Mouse (Mus musculus) NIH3T3 (cell line): ENCODE results near the gene Erich4.

Experiments used
- DNase-seq: peaks from one replicate; pipeline ENCODE4 v3.0.0-alpha.2; 2012; ENCODE audit warnings: low read depth

The Erich4 gene

DNA sequence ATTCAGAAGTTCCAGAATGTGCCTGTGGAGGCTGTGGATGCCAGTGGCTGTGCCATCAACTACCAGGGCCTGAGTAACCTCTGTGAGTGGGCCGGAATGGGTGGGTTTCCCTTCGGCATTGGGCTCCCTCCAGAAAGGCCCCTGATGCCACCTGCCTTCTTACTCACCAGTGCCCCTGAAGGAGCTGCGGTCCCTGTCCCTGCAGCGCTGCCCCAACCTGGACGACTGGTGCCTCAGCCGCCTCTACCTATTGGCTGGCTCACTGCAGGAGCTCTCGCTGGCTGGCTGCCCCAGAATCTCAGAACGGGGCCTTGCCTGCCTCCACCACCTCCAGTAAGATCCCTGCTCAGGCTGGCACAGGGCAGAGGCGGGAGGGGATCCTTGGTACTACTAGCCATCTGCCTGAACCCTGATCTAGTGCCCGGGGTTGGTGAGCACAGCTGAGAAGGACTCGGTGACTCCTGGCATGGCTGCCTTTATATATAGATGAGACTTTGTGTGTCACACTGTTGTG lies 8.2 kb upstream of the Erich4 start:
- no peak for DNase-seq

- no peak for DNase-seq
Measured at GRCm38 (mm10) chr7:25620751-25621150, 5.1 kb upstream of the Erich4 start.

GRCm38 (mm10) chr7:25620101-25620500 lies 4.4 kb upstream of the Erich4 start:
- DNase-seq: no peak

DNA sequence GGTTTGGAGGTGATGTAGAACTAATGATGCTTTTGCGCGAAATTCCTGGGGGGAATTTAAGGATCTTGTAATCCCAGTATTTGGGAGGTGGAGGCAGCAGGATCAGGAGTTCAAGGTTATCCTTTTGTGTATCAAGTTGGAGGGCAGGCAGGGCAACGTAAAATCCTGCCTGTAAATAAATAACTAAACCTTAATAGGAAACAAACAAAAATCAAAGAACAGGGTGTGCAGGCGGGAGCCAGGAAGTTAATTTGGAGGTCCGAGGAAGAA lies 4.0 kb upstream of the Erich4 start:
- DNase-seq: no peak

DNA sequence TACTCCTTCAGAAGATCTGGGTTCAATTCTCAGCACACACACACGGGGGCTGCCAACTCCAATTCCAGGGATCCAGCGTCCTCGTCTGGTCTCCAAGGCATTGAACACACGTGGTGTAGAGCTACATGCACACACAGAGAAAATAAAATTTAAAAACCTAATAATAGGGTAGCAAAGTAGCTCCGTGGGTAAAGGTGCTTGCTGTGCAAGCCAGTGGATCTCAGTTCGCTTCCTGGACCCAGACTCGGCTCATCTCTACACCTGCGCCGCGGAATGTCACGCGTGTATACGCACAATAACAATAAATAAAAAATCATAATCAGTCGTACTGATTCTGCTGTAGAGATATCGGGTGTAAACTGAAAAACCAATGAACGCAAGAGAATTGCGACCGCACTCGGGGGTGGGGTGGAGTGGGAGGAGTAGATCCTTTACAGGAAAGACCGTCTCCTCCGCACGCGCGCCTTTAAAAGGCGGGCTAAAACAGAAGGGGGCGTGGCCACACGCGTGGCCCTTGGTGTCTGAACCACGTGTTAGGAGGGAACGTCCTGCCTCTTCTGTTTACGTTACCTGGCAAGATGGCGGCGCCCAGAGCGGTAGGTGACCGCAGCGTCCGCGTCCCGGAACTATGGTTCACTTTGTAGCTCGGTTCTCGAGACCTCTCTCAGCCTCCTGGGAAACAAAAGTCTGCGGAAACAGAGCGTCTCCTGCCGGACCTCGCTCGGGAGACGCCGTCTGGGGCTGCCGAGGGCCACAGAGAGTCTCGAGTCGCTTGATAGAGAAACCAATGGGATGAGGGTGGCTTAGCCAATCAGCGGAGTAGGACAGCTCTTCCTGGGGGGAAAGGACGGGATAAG lies 3.4 kb upstream of the Erich4 start, which contains the start of gene Dmac2:
Dmac2 (plus strand) TSS at position 550 of the 857 bp plus-strand sequence.
- peak; percentile 96 for DNase-seq

DNA sequence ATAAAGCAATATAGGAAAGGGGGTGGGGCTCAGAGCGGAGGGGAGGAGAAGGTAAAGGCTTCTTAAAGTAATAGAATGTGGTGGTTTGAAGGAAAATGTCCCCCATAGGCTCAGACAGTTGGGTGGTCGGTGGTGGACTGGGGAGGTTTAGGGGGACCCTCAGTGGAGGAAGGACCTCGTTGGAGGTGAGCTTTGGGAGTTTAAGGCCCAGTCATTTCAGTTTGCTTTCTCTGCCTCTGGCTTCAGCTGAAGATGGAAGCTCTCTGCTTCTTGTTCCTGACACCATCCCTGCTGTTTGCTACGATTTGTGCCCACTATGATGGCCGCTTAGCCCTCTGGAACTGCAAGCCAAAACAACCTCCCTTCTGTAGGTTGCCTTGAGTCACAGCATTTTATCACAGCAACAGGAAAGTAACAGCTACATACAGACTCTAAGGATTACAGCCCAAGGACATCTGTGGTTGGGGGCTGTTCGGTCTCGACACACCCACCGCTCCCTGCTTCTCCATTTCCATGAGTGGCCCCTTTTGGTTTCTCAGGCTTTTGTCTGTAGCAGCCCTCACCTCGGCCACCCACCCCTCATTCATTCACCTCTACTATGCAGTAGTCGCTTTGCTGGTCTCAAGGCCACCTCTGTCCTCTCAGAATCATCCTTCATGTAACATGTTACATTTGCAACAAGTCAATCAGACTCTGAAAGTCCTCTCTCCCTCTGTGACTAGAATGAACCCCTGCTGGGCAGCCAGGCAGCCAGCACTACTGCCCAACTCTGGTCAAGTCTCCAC lies 1.9 kb upstream of the Erich4 start:
- no peak for DNase-seq

DNA sequence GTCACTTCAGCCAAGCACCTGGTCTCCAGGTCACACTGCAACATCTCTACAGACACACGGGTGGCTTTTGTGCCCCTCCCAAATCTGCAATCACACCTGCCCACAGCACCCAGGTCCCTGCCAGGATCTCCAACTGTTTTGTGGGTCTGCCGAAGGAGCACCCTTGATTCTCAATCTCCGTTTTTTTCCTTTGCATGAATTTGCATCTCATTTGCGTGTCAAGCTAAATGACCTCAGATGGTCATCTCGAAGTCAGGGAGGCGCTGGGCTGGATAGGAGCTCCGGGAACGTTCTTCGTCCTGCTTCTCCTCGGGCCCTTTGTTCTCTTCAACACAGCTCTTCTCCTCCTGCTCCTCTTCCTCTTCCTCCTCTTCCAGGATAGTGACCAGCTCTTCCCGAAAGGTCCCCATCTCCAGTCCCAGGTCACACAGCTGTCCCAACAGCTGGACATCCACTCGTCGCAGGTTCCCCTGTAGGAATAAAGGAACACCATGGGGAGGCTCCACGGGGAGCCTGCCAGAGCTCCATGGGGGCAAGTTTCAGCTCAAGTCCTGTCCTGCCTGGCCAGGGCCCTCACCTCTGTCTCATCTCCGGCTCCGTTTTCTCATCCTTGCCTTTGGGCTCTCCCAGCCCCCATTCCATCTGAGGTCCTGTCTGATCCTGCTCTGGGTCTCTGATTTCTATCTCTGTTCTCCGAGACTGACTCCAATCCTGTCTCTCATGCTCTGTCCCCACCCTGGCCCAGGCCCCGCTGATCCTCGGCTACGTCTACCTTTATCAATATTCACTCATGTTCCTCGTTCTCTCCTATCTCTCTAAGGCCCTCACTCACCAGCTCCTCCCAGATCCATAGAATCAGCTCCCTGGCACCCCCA lies 624 bp downstream of the Erich4 start:
- no peak for DNase-seq

DNA sequence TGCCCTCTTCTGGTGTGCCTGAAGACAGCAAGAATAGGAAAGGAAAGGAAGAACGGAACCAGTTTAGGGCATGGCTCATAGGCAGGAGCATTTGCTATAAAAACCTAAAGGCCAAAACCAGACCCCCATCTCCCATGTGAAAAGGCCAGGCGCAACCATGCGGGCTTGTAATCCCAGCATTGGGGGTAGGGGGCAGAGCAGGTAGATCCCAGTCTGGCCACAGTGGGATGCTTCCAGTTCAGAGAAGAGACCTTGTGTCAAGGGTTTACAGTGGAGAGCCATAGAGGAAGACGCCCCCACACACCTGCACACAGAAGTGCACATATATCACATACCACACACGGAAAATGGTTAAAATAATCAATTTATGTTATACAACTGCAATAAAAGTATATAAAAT lies 1.6 kb downstream of the Erich4 start:
- DNase-seq: no peak

DNA sequence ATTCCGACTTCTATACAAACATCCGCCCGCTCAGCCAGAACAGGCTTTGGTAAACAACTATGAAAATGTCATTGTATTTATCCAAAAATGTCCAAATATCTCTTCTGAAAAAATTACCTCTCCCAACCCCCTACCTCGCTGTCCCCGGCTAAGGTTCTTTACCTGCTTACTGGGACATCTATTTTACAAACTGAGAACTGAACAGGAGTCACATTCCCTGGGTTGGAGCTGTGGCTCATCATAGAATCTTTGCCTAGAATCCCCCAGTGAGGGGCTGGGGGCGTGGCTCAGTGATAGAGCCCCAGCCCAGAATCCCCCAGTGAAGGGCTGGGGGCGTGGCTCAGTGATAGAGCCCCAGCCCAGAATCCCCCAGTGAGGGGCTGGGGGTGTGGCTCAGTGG lies 4.2 kb downstream of the Erich4 start:
- no peak for DNase-seq

DNA sequence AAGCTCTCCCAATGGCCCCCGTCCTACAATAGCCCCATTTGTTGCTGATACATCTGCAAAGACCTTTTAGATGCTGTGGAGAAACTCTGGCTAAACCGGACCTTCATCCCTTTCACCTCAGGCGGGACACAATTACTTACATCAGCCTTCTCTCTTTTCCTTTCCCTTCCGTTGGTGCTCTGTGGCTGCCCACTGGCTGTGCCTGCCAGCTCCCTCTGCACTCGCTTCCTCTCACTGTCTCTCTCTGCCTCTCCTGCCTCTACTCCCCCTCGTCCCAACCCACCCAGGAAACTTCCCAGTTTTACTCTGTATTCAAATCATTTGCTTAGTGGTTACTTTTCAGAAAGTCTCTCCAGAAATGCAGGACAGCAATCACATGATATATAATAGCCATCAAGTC lies 5.6 kb downstream of the Erich4 start:
- no peak for DNase-seq

DNA sequence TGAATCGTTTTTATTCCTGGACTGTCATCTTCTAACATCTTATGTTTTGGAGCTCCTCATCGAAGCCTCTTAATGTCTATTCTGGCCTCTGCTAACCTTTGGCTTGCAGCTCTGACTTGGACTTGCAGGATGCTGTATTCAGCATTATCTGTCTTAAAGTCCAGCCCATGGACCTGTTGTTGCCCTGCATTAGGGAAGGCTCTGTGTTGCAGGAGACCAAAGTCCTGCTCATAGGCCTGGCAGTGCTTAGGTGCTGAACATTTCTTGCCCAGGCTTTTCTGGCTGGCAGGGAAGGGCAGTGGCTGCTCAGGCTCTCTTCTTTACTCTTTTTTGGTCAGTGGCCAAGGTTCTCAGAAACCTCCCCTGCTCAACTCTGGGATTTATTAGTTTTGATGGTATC lies 8.5 kb downstream of the Erich4 start:
- DNase-seq: no peak

DNA sequence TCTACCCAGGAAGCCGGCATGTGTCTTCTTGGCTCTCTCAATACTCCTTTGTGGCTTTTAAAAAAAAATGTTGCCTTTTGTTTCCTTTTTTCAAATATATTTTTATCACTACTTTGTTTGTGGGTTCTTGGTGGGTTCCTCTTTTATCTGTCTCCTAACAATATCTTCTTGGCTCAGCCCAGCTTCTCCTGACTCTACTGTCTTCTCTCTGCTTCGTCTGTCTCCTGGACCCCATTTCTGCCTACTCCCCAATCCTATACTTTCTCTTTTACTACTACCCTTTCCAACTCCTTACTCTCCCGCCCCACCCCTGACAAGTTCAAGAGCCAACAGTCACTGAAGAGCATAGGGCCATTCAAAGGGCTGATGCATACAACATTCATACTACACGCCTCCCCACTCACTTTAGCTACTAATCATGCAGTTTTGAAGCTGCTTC lies 9.0 kb downstream of the Erich4 start:
- DNase-seq: no peak

GRCm38 (mm10) chr7:25601346-25601745 lies 14.3 kb downstream of the Erich4 start:
- DNase-seq: no peak

GRCm38 (mm10) chr7:25600666-25601065 lies 15.0 kb downstream of the Erich4 start:
- DNase-seq: no peak

GRCm38 (mm10) chr7:25599663-25600062 lies 16.0 kb downstream of the Erich4 start:
- peak; percentile 86 for DNase-seq

DNA sequence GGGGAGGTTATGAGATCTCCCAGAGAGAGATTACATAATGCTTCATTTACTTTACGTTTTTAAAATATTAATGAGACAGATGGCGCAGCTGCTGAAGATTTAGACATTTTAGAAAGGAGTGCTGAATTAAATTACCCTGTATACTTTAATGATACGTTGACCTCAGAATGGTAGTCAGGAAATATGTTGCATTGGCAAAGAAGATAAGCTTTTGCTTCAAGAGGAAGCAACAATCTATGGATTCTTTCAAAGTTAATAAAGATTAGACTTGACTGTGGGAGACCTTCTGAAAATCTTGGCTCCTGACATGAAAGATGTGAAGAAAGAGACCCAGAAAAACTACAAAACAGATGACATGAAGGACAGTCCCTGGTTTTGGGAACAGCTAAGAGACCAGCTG lies 21.8 kb downstream of the Erich4 start:
- no peak for DNase-seq

GRCm38 (mm10) chr7:25591226-25591625 lies 24.5 kb downstream of the Erich4 start:
- no peak for DNase-seq

GRCm38 (mm10) chr7:25585351-25586204 lies 30.1 kb downstream of the Erich4 start:
- no peak for DNase-seq

DNA sequence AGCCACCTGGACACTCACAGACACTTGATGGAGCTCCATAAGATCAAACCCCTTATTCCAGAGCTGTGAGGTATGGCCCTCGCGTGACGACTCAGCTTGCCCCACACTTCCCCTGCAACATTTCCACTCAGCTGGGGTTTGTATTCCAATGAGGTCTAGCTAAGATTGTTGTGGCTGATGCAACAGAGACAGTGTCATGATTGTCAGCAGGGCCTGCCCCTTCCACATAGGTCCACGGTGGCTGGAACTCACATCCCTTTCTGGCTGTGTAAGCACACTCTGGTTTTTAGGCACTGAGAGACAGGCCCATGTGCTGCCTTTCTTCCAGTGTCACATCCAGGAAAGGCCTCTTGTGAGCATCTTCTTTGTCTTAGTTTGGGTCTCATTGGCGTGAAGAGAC lies 31.0 kb downstream of the Erich4 start:
- no peak for DNase-seq

DNA sequence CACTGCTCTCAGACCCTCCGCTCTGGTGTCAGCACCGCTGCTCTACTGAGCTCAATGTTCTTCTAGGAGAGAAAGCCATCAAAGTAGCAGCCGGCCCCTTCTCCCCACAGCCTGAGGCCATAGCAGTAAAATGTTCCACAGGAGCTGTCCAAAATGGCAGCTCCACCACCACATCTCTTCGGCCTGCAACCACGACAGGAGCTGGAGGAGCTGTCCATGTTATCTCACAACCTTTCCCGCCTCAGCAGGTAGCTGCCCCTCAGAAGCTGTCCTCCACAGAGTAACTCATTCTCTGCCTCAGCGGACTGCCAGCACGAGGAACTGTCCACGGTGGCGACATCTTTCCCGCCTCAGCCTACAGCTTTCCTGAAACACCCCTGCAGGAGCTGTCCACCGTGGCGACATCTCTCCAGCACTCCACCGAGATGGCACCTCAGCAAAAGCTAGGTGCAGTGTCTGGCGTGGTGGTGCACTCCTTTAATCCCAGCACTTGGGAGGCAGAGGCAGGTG lies 33.3 kb downstream of the Erich4 start:
- no peak for DNase-seq

GRCm38 (mm10) chr7:25579441-25579840 lies 36.3 kb downstream of the Erich4 start:
- no peak for DNase-seq
